Mouse (Mus musculus) frontal cortex, postnatal 25 days (tissue): ENCODE measurements at regions not wholly inside any gene's neighbourhood (a gene's known extent, or its start where the extent isn't known, plus 50 kb on each side); places are given as distances from the start of the nearest gene placed in this dataset.

Source experiments
- DNase-seq, 2 experiments: peaks; one replicate each; pipeline ENCODE4 v3.0.0; 2022; ENCODE audit warnings: low spot score in 2 of 2

- no peak for DNase-seq
These were observed 54.1 kb upstream of the Gda start for GRCm38 (mm10) chr19:21527391-21527790.

- peak in 1 of 2 experiments; percentile 39 for DNase-seq
These were observed 52.6 kb upstream of the Gda start for GRCm38 (mm10) chr19:21525808-21526207.
